Mouse (Mus musculus): ENCODE data around the gene Tcp11. TPM values are rescaled to one million over a fixed set of nuclear protein-coding genes. Genes with fewer than 3 reads are reported as not detected.

Tcp11 gene
- polyA plus RNA-seq, 1 experiment, result 18.9 TPM

DNA sequence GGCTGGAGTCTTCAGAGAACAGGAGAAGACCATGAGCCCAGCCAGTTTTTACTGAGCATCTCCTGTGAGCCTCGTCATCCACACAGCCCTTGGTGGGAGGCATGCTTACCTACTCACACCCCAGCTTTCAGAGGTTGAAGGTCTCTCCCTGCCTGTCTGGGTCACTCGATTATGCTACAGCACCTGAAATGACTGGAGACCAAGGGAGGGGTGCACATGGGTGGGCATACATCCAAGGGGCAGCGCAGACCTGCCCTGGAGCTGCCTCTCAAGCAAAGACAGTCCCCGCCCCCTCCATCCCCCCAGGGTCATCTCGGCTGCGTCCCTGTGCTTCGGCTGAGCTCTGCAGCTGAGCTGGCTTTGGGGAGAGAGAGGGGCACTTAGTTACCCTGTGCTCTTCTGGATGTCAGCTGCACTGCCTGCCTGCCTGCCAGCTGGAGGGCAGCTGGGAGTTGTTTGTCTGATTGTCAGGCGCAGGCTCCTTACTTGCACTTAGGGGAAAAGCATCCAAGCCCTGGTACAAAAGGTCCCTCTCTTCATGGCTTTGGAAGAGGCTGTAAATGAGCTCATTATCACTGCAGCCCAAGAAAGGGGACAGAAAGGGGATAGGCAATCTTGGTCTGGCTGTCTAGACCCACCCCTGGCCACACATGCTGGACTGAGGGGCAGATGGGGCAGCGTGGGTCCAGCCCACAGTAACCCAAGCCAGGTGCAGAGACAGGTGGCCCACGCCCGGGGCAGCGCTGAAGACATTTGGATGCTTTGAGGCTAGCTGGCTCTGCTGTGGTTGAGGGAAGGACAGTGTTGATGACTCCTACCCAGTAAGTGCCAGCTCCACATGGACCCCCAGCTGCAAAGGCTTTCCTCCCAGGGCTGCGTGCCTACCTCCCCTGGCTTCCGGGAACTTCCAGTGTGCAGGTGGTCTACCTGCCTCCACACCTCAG, 43.4 kb downstream of the Tcp11 start:
- TF ChIP-seq POLR2A (IDR thresholded peaks at IDR 0.05; ENCODE audit: insufficient read depth, low read length) (no peak), CTCF (IDR thresholded peaks at IDR 0.05; ENCODE audit: low read depth, low read length) (no peak), EP300 (IDR thresholded peaks at IDR 0.05; ENCODE audit: insufficient read depth, low read depth, low read length) (no peak)
- Histone ChIP-seq H3K4me3 (ENCODE audit: low read depth, low read length) (no peak overlapping the region), H3K9ac (ENCODE audit: low read depth, poor library complexity, severe bottlenecking) (no peak overlapping the region), H3K36me3 (ENCODE audit: control insufficient read depth, insufficient read depth, low read length, poor library complexity, severe bottlenecking) (no peaks in the 10 kb centered on the region), H3K9me3 (replicated peaks; ENCODE audit: control insufficient read depth, insufficient read depth, low read length, poor library complexity, severe bottlenecking) (no peaks in the 10 kb centered on the region), H3K27ac (ENCODE audit: insufficient read depth, low read length) (no peak overlapping the region), H3K27me3 (ENCODE audit: control insufficient read depth, insufficient read depth, low read length, poor library complexity, severe bottlenecking) (no peaks in the 10 kb centered on the region), H3K4me1 (ENCODE audit: control insufficient read depth, insufficient read depth, low read length) (peaks cover 2% of the 10 kb centered on the region)

DNA sequence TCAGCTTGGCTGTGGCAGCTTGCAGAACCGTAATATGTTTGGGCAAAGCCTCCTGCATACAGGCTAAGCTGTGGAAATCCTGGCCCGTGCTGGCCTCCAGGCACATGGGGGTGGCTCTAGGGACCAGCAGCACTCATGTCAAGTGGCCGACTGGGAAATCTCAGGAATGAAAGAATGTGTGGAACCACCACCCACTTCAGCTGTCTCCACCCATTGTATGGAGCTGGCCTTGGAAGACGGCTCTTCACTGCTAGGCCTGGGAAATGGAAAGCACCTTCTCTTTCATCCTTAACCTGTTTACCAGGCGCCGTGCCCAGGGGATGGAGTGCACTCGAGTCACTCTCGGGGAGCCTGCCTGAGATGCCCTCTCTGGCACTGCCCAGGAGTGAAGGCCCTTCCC, 45.5 kb downstream of the Tcp11 start:
- H3K27ac ChIP-seq (ENCODE audit: insufficient read depth, low read length), result no peak overlapping the region
- no peaks in the 10 kb centered on the region for H3K4me1 ChIP-seq (ENCODE audit: control insufficient read depth, insufficient read depth, low read length)
- H3K9me3 ChIP-seq (replicated peaks; ENCODE audit: control insufficient read depth, insufficient read depth, low read length, poor library complexity, severe bottlenecking), result no peaks in the 10 kb centered on the region
- no peaks in the 10 kb centered on the region for H3K27me3 ChIP-seq (ENCODE audit: control insufficient read depth, insufficient read depth, low read length, poor library complexity, severe bottlenecking)
- no peak overlapping the region for H3K9ac ChIP-seq (ENCODE audit: low read depth, poor library complexity, severe bottlenecking)
- no peak overlapping the region for H3K4me3 ChIP-seq (ENCODE audit: low read depth, low read length)
- TF ChIP-seq EP300 (IDR thresholded peaks at IDR 0.05; ENCODE audit: insufficient read depth, low read depth, low read length) (no peak), POLR2A (IDR thresholded peaks at IDR 0.05; ENCODE audit: insufficient read depth, low read length) (no peak), CTCF (IDR thresholded peaks at IDR 0.05; ENCODE audit: low read depth, low read length) (no peak)
- H3K36me3 ChIP-seq (ENCODE audit: control insufficient read depth, insufficient read depth, low read length, poor library complexity, severe bottlenecking), result no peaks in the 10 kb centered on the region

DNA sequence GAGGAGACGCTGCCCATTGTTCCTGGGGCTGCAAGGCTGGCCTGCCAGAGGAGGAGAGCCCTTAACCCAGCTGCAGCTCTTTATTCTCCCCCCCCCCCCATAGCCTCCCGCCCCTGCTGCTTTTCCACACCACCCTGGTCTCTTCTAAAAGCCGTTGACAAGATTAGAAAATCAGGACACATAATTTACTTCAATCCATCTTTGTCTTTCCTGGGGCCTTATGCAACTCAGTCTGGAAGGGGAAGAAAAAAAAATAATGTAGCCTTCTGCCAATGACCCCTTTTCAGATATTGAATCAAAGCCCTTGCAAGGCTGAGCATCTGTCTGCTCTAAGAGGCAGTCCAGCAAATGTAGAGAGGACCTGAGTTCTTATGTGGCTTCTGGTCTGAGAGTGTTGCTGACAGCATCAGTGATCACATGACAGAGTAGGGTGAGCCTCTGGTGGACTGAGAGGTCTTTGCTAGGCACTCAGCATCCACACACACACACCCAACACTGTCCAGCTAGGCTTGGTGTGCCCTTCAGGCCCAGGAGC, 47.3 kb downstream of the Tcp11 start:
- H3K27me3 ChIP-seq (ENCODE audit: control insufficient read depth, insufficient read depth, low read length, poor library complexity, severe bottlenecking), result no peaks in the 10 kb centered on the region
- no peaks in the 10 kb centered on the region for H3K9me3 ChIP-seq (replicated peaks; ENCODE audit: control insufficient read depth, insufficient read depth, low read length, poor library complexity, severe bottlenecking)
- no peak overlapping the region for H3K27ac ChIP-seq (ENCODE audit: insufficient read depth, low read length)
- H3K9ac ChIP-seq (ENCODE audit: low read depth, poor library complexity, severe bottlenecking), result no peak overlapping the region
- peaks cover 5% of the 10 kb centered on the region for H3K4me1 ChIP-seq (ENCODE audit: control insufficient read depth, insufficient read depth, low read length)
- no peak for TF ChIP-seq POLR2A (IDR thresholded peaks at IDR 0.05; ENCODE audit: insufficient read depth, low read length)
- H3K36me3 ChIP-seq (ENCODE audit: control insufficient read depth, insufficient read depth, low read length, poor library complexity, severe bottlenecking), result no peaks in the 10 kb centered on the region
- H3K4me3 ChIP-seq (ENCODE audit: low read depth, low read length), result no peak overlapping the region

DNA sequence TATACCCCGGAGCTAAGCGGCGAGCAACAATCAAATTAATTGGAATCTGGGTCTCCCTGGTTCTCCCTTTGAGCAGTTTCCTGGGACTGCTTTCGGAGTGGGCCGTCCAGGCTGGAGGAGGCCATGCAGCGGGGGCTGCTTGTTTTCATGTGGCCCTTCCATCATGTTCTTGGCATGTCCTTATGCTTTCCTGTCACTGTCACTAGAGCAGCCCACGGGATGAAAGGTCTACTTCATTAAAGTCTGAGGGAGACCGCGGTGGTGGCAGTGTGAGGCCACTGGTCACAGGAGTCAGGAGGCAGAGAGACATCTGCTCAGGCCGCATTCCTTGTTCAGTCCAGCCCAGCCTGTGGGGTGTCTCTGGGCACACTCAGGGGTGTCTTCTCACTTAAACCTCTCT, 48.2 kb downstream of the Tcp11 start:
- no peak overlapping the region for H3K27ac ChIP-seq (ENCODE audit: insufficient read depth, low read length)
- no peak overlapping the region for H3K4me3 ChIP-seq (ENCODE audit: low read depth, low read length)
- H3K9ac ChIP-seq (ENCODE audit: low read depth, poor library complexity, severe bottlenecking), result no peak overlapping the region
- no peaks in the 10 kb centered on the region for H3K36me3 ChIP-seq (ENCODE audit: control insufficient read depth, insufficient read depth, low read length, poor library complexity, severe bottlenecking)
- H3K27me3 ChIP-seq (ENCODE audit: control insufficient read depth, insufficient read depth, low read length, poor library complexity, severe bottlenecking), result no peaks in the 10 kb centered on the region
- no peaks in the 10 kb centered on the region for H3K9me3 ChIP-seq (replicated peaks; ENCODE audit: control insufficient read depth, insufficient read depth, low read length, poor library complexity, severe bottlenecking)
- no peak for TF ChIP-seq CTCF (IDR thresholded peaks at IDR 0.05; ENCODE audit: low read depth, low read length)
- TF ChIP-seq EP300 (IDR thresholded peaks at IDR 0.05; ENCODE audit: insufficient read depth, low read depth, low read length), result no peak
- TF ChIP-seq POLR2A (IDR thresholded peaks at IDR 0.05; ENCODE audit: insufficient read depth, low read length), result no peak
- H3K4me1 ChIP-seq (ENCODE audit: control insufficient read depth, insufficient read depth, low read length), result peaks cover 5% of the 10 kb centered on the region

GRCm38 (mm10) chr17:28031281-28031941, 49.0 kb downstream of the Tcp11 start:
- no peak for TF ChIP-seq CTCF (IDR thresholded peaks at IDR 0.05; ENCODE audit: low read depth, low read length)
- TF ChIP-seq EP300 (IDR thresholded peaks at IDR 0.05; ENCODE audit: insufficient read depth, low read depth, low read length), result no peak
- no peak for TF ChIP-seq POLR2A (IDR thresholded peaks at IDR 0.05; ENCODE audit: insufficient read depth, low read length)
- peaks cover 5% of the 10 kb centered on the region for H3K4me1 ChIP-seq (ENCODE audit: control insufficient read depth, insufficient read depth, low read length)
- H3K9me3 ChIP-seq (replicated peaks; ENCODE audit: control insufficient read depth, insufficient read depth, low read length, poor library complexity, severe bottlenecking), result no peaks in the 10 kb centered on the region
- H3K36me3 ChIP-seq (ENCODE audit: control insufficient read depth, insufficient read depth, low read length, poor library complexity, severe bottlenecking), result no peaks in the 10 kb centered on the region
- no peaks in the 10 kb centered on the region for H3K27me3 ChIP-seq (ENCODE audit: control insufficient read depth, insufficient read depth, low read length, poor library complexity, severe bottlenecking)
- no peak overlapping the region for H3K27ac ChIP-seq (ENCODE audit: insufficient read depth, low read length)
- H3K4me3 ChIP-seq (ENCODE audit: low read depth, low read length), result no peak overlapping the region
- no peak overlapping the region for H3K9ac ChIP-seq (ENCODE audit: low read depth, poor library complexity, severe bottlenecking)

DNA sequence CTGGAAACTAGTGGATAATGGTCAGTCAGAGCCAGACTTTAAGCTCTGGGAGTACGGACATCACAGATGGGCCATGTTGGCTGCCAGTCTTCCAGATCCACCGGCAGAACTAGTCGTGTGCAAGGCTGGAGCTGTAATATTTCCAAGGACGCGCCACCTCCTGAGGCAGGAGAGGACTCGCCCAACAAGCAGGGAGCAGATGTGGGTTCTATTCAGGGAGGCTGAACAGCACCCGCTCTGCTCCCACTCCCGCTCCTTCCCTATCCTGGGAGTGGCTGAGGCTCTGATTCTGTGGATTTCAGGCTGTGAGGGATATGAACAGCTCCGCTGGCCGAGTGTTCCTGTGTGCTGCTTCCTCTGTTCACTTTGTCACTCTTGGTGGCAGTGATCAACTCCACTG, 50.0 kb downstream of the Tcp11 start:
- peaks cover 5% of the 10 kb centered on the region for H3K4me1 ChIP-seq (ENCODE audit: control insufficient read depth, insufficient read depth, low read length)
- no peaks in the 10 kb centered on the region for H3K9me3 ChIP-seq (replicated peaks; ENCODE audit: control insufficient read depth, insufficient read depth, low read length, poor library complexity, severe bottlenecking)
- no peaks in the 10 kb centered on the region for H3K36me3 ChIP-seq (ENCODE audit: control insufficient read depth, insufficient read depth, low read length, poor library complexity, severe bottlenecking)
- H3K4me3 ChIP-seq (ENCODE audit: low read depth, low read length), result no peak overlapping the region
- TF ChIP-seq CTCF (IDR thresholded peaks at IDR 0.05; ENCODE audit: low read depth, low read length) (no peak), POLR2A (IDR thresholded peaks at IDR 0.05; ENCODE audit: insufficient read depth, low read length) (no peak), EP300 (IDR thresholded peaks at IDR 0.05; ENCODE audit: insufficient read depth, low read depth, low read length) (no peak)
- no peaks in the 10 kb centered on the region for H3K27me3 ChIP-seq (ENCODE audit: control insufficient read depth, insufficient read depth, low read length, poor library complexity, severe bottlenecking)
- H3K9ac ChIP-seq (ENCODE audit: low read depth, poor library complexity, severe bottlenecking), result no peak overlapping the region
- H3K27ac ChIP-seq (ENCODE audit: insufficient read depth, low read length), result no peak overlapping the region

Data from ES-Bruce4 (cell line).